Mouse (Mus musculus) midbrain, embryonic 10.5 days (tissue): ENCODE data around the gene Il17d. TPM values are rescaled to one million over a fixed set of nuclear protein-coding genes. Genes with fewer than 3 reads are reported as not detected.
A peak's percentile ranks its signal among the peaks of the same experiment; 100 is the strongest.

Source experiments
- DNase-seq: peaks from one replicate; pipeline ENCODE4 v3.0.0-alpha.2; 2017; ENCODE audit warnings: low spot score
- H3K27ac ChIP-seq: fragments of 300-500 bp; sonication (generic); replicated peaks from 2 replicates; pipeline ENCODE4 v1.5.1; 2016; ENCODE audit warnings: mild to moderate bottlenecking
- H3K27me3 ChIP-seq: fragments of 300-500 bp; sonication (generic); 2 replicates; pipeline ENCODE4 v1.6.1; 2016; ENCODE audit warnings: low read depth, mild to moderate bottlenecking; ENCODE audit not compliant: poor library complexity, severe bottlenecking
- H3K36me3 ChIP-seq: fragments of 300-500 bp; sonication (generic); 2 replicates; pipeline ENCODE4 v1.6.1; 2016; ENCODE audit warnings: mild to moderate bottlenecking, moderate library complexity
- H3K4me1 ChIP-seq: fragments of 300-500 bp; sonication (generic); 2 replicates; pipeline ENCODE4 v1.6.1; 2016
- H3K4me3 ChIP-seq: fragments of 300-500 bp; sonication (generic); 2 replicates; pipeline ENCODE4 v1.5.1; 2016; ENCODE audit warnings: mild to moderate bottlenecking, moderate library complexity
- H3K9me3 ChIP-seq: fragments of 300-500 bp; sonication (generic); replicated peaks from 2 replicates; pipeline ENCODE4 v1.6.1; 2016; ENCODE audit warnings: mild to moderate bottlenecking
- WGBS: fragments of 180-500 bp; shearing (Covaris S2); methylation state at CpG from one replicate; pipeline ENCODE4 v1.1.7; 2016; 5-methylcytosine and 5-hydroxymethylcytosine counted together
- polyA plus RNA-seq: library from polyadenylated mRNA; unstranded; fragments of >200 nt; fragmentation: Nextera tagmentation; extraction: Ambion mirVana; gene quantifications from 2 replicates; pipeline ENCODE4 v1.2.1, GENCODE M21; 2016

Il17d gene
- polyA plus RNA-seq, 1 experiment from 2014 or later: 0.74 TPM

DNA sequence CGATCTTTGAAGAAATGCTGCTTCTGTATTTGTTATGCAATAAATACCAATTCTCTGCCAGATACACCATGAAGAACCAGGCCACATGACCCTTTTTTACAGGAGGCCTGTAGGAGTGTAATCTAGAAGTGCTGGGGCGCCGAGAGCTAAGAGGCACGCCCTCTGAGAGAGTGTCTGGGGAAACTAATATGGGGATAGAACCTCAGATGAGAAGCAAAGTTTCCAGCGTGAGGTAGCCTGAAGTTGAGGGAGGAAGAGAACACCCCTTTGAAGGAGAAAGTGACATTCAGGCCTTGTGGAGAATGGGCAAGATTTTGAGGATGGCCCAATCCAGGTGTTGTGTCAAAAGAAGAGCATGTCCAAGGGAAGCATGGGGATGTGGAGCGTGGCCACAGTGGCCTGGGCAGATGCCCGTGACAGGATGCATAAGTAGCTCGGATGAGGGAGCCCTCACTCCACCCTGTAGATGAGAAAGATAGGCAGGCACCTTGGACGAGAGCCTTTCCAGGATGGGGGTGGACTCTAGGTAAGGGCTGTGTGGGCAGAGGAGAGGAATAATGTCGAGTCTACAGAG, 1.6 kb downstream of the Il17d start:
- Histone ChIP-seq H3K4me3 (peak overlapping the region; percentile 84), H3K36me3 (no peaks in the 10 kb centered on the region), H3K9me3 (no peaks in the 10 kb centered on the region), H3K27me3 (peaks cover 67% of the 10 kb centered on the region), H3K27ac (no peak overlapping the region), H3K4me1 (peaks cover 31% of the 10 kb centered on the region)
- DNase-seq: no peak
- 57% methylated on average over 10 of the region's 10 CpGs for WGBS

DNA sequence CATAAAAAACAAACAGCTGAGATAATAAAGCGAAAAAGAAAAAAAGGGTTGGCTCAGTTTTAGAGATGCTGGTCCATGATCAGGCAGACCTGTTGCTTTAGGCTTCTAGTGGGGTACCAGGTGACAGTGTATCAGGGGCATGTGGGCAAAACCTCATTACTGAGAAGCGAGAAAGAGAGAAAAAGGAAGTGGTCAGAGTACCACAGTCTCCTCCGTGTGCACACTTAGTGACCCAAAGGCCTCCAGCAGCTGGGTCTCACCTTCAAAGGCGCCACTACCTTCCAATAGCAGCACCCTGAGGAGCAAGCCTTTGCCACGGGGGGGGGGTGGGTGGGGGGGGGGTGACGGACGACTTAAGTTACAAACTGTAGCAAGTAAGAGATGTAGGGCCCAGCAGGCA, 2.5 kb downstream of the Il17d start:
- Histone ChIP-seq H3K4me1 (peaks cover 31% of the 10 kb centered on the region), H3K4me3 (no peak overlapping the region), H3K27ac (no peak overlapping the region), H3K27me3 (peaks cover 68% of the 10 kb centered on the region), H3K9me3 (no peaks in the 10 kb centered on the region), H3K36me3 (no peaks in the 10 kb centered on the region)
- no peak for DNase-seq
- WGBS: 48% methylated on average over 7 of the region's 7 CpGs

DNA sequence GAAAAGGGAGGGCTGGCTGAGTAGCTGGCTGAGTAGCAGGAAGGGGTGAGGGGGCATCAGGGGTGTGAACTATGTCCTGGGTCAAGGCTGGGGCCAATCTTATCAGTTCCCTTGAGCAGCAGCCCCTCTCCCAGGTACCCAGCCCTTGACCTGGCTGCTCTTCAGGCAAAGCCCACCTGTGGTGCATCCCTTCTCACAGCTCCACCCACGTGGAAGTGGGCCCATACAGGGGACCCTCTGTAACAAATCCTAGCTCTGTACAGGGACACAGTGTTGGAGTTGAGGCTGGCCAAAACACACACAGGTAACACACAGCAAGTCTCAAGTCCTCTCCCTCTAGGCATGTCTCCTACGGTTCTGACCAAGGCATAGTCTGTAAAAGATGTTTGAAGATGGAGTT, 3.0 kb downstream of the Il17d start:
- Histone ChIP-seq H3K4me1 (peaks cover 31% of the 10 kb centered on the region), H3K36me3 (no peaks in the 10 kb centered on the region), H3K27me3 (peaks cover 69% of the 10 kb centered on the region), H3K4me3 (no peak overlapping the region), H3K27ac (no peak overlapping the region), H3K9me3 (no peaks in the 10 kb centered on the region)
- no peak for DNase-seq
- 46% methylated on average over 2 of the region's 2 CpGs for WGBS

DNA sequence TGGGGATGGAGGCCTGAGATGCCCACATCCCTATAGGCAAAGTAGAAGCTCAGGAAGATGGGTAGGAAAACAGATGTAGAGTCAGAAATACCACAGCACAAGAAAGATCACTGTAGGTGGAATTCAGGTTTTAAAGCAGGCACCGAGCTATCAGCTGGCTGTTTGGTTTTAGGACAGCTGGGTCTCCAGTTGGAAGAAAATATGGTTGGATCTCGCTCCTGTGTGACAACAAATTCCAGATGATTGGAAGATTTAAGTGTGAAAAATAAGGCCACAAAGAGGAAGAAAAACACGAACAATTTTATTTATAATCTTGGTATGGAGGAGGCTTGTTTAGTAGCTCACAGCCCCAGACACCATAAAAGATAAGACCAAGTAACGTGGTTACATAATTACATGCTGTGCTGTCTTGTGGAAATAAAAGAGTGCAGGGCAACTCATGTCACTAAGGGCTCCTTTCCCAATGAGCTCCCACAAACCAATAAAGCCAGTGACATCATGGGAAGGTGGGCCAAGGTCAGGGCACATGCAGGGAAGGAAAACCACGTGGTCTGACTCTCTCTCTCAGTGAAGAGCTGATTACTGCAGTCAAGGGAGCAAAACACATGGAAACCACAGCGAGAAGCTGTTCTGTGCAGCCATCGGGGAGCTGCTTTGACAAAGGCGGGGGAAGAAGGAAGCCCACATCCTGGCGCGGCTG, 4.7 kb downstream of the Il17d start:
- H3K36me3 ChIP-seq: no peaks in the 10 kb centered on the region
- H3K4me1 ChIP-seq: peaks cover 40% of the 10 kb centered on the region
- 64% methylated on average over 10 of the region's 10 CpGs for WGBS
- H3K27ac ChIP-seq: no peak overlapping the region
- no peak overlapping the region for H3K4me3 ChIP-seq
- DNase-seq: no peak
- H3K27me3 ChIP-seq: peaks cover 65% of the 10 kb centered on the region
- H3K9me3 ChIP-seq: no peaks in the 10 kb centered on the region

DNA sequence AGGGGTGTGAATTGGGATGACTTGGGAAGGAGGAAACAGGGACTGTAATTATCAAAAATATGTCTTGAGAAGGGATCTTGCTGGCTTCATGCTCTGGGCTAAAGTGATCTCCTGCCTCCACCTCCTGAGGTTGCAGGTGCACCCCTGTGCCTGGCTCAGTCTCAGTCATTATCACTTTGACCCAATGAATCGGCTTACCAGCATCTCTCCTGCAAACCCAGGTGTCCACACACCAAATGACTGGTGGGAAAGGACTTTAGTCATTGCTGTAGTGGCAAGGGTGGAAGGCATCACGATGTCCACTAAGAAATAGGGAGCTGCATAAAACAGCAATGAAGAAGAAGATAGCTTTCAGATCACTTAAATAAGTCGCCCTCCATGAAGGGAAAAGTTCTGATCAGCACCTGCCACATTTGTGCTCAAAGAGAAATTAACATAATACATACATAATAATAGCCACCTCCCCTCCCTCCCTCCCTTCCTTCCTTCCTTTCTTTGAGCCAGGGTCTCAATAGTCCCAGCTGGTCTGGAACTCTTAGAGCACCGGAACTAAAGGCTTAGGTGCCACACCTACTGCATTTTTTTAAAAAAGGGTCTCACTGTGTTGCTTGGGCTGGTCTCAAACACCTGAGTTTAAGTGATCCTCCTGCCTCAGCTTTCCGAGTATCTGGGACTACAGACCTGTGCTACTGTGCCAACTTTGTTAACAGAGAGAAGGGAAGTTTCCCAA, 5.4 kb downstream of the Il17d start:
- H3K4me1 ChIP-seq: peaks cover 41% of the 10 kb centered on the region
- H3K27me3 ChIP-seq: peaks cover 66% of the 10 kb centered on the region
- no peaks in the 10 kb centered on the region for H3K36me3 ChIP-seq
- WGBS: 68% methylated on average over 5 of the region's 5 CpGs
- H3K9me3 ChIP-seq: no peaks in the 10 kb centered on the region
- H3K27ac ChIP-seq: no peak overlapping the region
- H3K4me3 ChIP-seq: no peak overlapping the region
- no peak for DNase-seq

DNA sequence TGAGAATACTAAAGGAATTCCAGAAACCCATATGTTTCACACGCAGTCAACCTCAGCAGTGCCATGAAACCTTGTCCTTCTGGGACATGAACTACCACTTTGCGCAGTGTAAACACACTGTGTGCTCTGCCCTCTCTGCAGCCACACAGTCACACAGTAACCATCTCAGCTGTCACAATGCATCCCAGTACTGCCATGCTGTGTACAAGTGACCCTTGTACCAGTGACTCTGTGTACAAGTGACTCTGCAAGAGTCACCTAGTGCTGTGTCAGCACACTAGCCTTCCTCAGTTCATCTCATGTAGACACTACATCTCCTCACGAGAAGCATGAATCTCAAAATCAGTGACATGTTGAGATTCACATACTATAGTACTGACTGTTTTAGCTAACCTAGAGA, 8.0 kb downstream of the Il17d start:
- no peaks in the 10 kb centered on the region for H3K9me3 ChIP-seq
- no peak overlapping the region for H3K4me3 ChIP-seq
- no peak overlapping the region for H3K27ac ChIP-seq
- H3K36me3 ChIP-seq: no peaks in the 10 kb centered on the region
- H3K4me1 ChIP-seq: peaks cover 41% of the 10 kb centered on the region
- no peak for DNase-seq
- peaks cover 57% of the 10 kb centered on the region for H3K27me3 ChIP-seq
- WGBS: 92% methylated on average over 3 of the region's 3 CpGs

DNA sequence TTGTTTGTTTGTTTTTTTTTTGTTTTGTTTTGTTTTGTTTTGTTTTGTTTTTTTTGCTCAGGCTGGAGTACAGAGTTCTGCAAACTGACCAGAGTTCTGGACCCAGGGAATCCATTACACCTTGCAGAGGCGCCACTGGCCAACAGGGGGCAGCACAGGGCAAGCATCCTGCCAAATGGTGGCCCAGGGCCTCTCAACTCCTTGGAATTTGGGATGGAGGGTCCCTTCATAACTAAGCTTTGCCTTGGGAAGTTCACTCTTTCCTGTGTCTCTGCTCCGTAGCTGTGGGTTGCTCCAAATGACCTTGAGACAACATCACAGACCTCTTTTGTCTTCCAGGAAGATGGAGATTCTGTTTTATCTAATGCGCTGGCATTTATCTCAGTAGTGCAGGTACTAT, 8.6 kb downstream of the Il17d start:
- peaks cover 55% of the 10 kb centered on the region for H3K27me3 ChIP-seq
- H3K4me1 ChIP-seq: peaks cover 46% of the 10 kb centered on the region
- no peaks in the 10 kb centered on the region for H3K36me3 ChIP-seq
- WGBS: 26% methylated on average over 3 of the region's 3 CpGs
- DNase-seq: peak; percentile 65
- H3K9me3 ChIP-seq: no peaks in the 10 kb centered on the region
- no peak overlapping the region for H3K27ac ChIP-seq
- no peak overlapping the region for H3K4me3 ChIP-seq

DNA sequence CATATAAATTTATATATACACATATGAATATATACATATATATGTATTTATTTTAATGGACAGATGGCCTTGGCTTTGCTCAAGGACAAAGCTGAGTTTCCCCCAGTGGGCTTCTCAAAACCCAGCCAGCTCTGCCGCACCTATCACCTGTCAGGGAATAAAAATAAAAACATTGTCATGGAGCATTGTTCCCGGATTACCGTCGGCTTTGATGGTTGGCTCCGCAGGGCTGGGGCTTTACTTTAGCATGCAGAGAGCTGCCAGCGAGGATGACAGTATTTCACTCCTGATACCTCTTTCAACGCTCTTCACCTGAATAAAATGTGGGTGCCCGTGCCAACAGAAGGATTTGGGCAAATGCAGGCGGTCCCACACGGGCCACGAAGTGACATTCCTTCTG, 9.3 kb downstream of the Il17d start:
- WGBS: 14% methylated on average over 11 of the region's 11 CpGs
- no peak for DNase-seq
- peaks cover 50% of the 10 kb centered on the region for H3K4me1 ChIP-seq

DNA sequence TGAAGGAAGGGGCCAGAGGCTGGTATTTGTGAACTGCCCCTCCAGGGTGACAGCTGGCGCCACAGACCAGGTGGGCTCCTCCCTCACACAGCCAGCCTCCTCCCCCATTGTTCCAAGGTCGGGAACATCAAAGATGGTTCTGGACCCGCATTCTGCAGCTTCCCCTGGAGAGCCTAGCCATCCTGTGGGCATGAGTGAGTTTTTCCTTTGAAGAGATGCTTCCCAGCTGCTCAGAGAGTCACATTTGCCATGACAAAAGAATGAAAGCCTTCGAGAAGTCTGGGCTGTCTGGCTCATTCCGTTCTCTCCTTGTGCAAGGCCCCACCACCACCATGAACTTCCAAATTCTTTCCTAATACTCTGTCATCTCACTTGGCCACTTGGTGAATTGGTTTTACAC, 9.8 kb downstream of the Il17d start:
- Histone ChIP-seq H3K27ac (no peak overlapping the region), H3K4me3 (no peak overlapping the region), H3K36me3 (no peaks in the 10 kb centered on the region), H3K4me1 (peaks cover 49% of the 10 kb centered on the region), H3K9me3 (no peaks in the 10 kb centered on the region), H3K27me3 (peaks cover 57% of the 10 kb centered on the region)
- DNase-seq: no peak
- WGBS: 7% methylated on average over 5 of the region's 5 CpGs

More for the DNA sequence above, 9.3 kb downstream of the Il17d start:
- H3K9me3 ChIP-seq: no peaks in the 10 kb centered on the region
- H3K36me3 ChIP-seq: no peaks in the 10 kb centered on the region
- no peak overlapping the region for H3K4me3 ChIP-seq
- no peak overlapping the region for H3K27ac ChIP-seq
- peaks cover 55% of the 10 kb centered on the region for H3K27me3 ChIP-seq

DNA sequence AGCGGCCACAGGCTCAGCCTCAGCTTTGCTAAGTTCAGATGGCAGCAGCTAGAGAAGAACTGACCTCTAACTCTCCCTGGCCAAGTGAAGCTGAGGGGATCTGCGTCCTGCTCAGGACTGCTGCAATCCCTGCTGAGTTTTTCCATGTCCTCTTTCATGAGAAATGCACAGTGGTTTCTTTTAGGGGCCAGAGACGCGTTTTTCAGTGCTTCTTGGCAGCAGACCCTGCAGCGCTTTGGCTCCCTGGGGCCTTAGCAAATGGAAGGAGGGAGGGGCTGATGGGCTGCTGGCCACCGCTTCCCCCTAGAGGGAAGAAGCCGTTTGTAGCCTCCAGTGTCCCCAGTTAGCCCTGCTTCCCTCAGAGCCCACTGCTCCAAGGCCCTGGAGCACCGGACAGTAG, 10.4 kb downstream of the Il17d start:
- peaks cover 56% of the 10 kb centered on the region for H3K27me3 ChIP-seq
- WGBS: 8% methylated on average over 8 of the region's 8 CpGs
- H3K9me3 ChIP-seq: no peaks in the 10 kb centered on the region
- no peak for DNase-seq
- H3K4me3 ChIP-seq: 0 out of 2 replicates have a peak overlapping the region, but pooled peaks have one; percentile 18
- H3K4me1 ChIP-seq: peaks cover 44% of the 10 kb centered on the region
- H3K27ac ChIP-seq: peak overlapping the region; percentile 60; the same call in 1 of the 2 replicates
- no peaks in the 10 kb centered on the region for H3K36me3 ChIP-seq

DNA sequence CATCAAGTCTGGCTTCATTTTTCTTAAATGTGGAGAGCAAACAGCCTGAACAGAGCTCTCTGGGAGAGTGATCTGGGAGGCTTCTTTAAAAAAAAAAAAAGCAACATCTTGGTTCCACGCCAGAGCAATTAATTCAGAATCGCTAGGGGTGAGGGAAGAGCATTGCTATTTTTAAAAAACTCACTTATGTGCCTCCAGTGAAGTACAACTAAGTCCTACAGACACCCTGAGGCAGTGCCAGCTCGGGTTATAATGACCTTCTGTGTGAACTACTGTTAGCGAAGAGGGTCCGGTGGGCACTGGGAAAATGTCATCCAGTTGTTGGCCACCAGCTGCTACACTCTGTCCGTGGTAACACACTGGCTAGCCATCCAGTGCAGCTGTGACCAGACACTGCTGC, 11.1 kb downstream of the Il17d start:
- no peak overlapping the region for H3K27ac ChIP-seq
- H3K9me3 ChIP-seq: no peaks in the 10 kb centered on the region
- peaks cover 44% of the 10 kb centered on the region for H3K4me1 ChIP-seq
- no peaks in the 10 kb centered on the region for H3K36me3 ChIP-seq
- WGBS: 86% methylated on average over 6 of the region's 6 CpGs
- H3K4me3 ChIP-seq: no peak overlapping the region
- no peak for DNase-seq
- peaks cover 63% of the 10 kb centered on the region for H3K27me3 ChIP-seq

DNA sequence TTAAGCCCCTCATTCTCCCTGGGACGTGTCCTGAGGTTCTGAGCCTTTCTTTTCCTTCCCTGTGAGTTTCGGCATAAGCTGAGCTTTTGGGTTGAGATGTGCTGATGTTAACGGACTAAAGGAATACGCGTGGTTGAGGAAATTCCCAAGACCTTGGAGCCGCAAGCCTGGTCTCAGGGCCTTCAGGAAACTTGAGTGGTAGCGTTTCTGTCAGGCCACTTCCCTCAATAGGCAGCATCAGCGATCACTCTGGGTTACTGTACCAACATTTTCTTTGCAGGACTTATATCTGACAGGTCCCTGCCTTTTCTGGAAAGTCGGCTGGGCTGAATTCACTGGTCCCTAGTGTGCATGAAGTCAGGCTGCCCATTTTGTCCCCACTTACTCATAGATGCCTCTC, 12.2 kb downstream of the Il17d start:
- peaks cover 75% of the 10 kb centered on the region for H3K27me3 ChIP-seq
- 29% methylated on average over 9 of the region's 9 CpGs for WGBS
- H3K27ac ChIP-seq: peak overlapping the region; percentile 61; the same call in 1 of the 2 replicates
- no peak for DNase-seq
- H3K4me3 ChIP-seq: peak overlapping the region; percentile 34; the same call in 1 of the 2 replicates
- no peaks in the 10 kb centered on the region for H3K36me3 ChIP-seq
- peaks cover 44% of the 10 kb centered on the region for H3K4me1 ChIP-seq
- H3K9me3 ChIP-seq: no peaks in the 10 kb centered on the region
